Mouse (Mus musculus) left cerebral cortex, adult 8-10 months (tissue): ENCODE measurements around the gene Fabp2. TPM values are rescaled to one million over a fixed set of nuclear protein-coding genes. Genes with fewer than 3 reads are reported as not detected.

ENCODE experiments used
- DNase-seq, 2 experiments: peaks; one replicate each; pipeline ENCODE4 v3.0.0; 2022; ENCODE audit warnings: low spot score in 2 of 2
- total RNA-seq, 4 experiments: library from RNA; stranded (reverse); gene quantifications; 2 replicates each; pipeline ENCODE4 v1.2.4; 2022

Gene Fabp2
- total RNA-seq = not detected

DNA sequence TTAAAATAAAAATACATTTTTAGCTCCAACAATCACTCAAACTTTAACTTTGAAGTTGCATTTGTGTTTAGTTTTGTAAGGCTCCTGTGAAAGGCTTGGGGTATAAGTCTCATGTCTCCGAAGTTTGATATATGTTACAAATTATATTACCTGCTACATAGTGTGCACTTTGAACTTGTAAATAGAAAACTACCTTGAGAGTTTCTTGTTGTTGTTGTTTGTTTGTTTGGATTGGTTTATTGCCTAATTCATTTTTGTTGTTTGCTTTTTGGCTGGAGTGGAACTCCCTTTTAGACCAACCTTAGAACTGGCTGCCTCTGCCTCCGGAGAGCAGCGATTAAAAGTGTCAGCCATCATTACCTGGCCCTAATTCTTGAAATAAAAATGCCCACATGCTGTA lies at the start of gene Fabp2:
Fabp2 (plus strand) TSS at position 301 of the 400 bp plus-strand sequence.
- DNase-seq = no peak

- DNase-seq = no peak
Measured at GRCm38 (mm10) chr3:122848410-122849034, 46.4 kb upstream of the Fabp2 start.

- no peak for DNase-seq
Measured at GRCm38 (mm10) chr3:122855149-122855548, 39.7 kb upstream of the Fabp2 start.

DNA sequence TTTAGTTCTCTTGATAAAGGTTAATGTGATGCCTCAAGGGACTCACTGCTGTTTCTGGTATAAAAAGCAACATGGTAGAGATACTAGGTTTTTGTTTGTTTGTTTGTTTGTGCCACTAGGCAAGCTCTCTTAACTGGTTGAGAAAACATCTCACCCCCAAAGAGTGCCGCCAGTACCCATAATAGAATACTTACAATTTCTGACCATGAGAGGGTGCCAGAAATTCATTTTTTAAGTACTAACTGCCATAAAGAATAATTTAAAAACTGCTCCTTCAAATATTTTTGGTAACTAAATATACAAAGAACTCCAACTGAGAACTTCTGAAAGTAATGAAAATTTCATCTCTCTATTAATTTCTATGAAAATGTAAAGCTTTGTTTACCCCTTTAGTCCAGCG lies 35.0 kb upstream of the Fabp2 start:
- DNase-seq = no peak

DNA sequence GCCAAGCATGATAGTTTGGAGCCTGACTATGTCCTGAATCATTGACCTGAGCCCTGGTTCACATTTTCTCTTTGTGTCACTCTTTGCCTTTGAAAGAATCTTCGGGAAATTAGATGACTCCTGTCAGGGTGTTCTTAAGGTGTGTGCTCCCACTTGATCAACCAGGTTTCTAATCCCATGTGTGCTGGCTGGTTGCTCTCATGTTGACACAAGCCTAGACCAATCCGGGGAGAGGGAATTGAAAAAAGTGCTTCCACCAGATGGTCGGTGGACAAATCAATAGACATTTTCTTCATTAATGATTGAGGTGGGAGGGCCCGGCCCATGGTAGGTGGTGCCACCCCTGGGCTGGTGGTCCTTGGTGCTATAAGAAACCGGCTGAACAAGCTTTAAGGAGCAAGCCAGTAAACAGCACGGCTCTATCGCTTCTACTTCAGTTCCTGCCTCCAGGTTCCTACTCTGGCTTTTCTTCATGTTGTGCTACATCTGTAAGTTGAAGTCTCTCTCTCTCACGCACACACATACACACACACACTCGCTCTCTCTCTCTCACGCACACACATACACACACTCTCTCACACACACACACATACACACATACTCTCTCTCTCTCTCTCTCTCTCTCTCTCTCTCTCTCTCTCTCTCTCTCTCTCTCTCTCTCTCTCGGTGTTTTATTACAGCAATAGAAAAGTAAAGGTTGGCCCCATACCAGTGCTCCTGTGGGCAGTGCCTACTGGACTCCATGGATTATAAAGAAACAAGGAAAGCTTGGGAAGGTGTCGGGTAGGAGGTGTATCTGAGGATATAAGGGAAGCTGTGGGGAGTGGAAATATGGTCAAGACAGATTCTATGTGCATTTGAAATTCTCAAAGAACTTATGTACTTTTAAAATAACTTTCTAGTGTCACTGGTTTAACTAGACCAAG lies 34.0 kb upstream of the Fabp2 start:
- no peak for DNase-seq

DNA sequence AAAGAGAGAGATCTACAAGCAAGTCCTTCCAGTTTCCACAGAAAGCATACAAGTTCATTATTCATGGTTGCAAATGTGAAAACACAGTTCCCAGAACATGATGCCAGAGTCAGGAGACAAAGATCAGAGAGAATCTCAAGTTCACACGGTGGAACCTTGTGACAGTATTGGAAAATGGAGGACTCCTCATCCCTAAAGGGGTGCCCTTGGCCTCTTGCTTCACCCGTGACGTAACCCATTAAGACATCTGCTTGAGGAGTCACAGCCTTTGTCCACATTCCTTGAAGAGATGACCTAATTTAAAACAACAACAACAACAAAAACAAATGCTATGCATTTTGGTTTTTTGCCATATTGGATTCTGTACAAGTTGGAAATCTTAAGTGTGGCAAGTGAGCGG lies 29.8 kb upstream of the Fabp2 start:
- DNase-seq = no peak

DNA sequence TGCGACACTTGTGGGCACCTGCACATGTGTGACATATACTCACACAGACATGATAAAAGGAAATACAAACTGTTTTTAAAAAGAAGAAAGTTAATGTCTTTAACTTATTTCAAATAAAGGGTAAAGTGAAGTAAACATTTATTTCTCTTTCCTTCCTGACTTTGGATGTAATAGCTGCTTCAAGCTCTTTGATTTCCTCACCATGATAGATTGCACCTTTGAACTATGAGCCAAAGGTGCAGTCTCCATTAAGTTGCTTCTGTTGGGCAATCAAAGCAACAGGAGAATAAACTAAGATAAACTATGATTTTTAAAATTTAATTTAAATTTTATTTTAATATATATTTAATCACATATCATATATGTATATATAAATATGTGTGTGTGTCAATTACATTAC lies 26.6 kb upstream of the Fabp2 start:
- DNase-seq = no peak

DNA sequence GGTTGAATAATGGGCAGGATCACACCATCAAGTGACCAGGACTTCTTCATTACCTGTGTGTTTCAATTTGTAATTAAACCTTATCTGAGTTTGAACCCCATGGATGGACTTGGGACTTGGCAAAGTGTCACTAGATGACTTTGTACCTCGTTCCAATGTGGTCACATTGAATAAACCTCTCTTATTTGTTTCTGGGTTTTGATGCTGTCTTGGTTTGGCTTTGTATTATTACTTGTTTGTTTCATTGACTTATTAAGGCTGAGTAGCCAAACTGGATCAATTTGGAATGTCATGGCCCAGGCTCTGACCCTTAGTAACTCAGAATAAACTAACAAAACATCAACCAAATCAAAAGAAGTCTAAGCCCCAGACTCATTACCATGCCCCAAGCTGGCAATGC lies 23.3 kb upstream of the Fabp2 start:
- no peak for DNase-seq

- no peak for DNase-seq
Measured at GRCm38 (mm10) chr3:122876870-122877269, 18.0 kb upstream of the Fabp2 start.

GRCm38 (mm10) chr3:122877543-122877942 lies 17.3 kb upstream of the Fabp2 start:
- DNase-seq = no peak

DNA sequence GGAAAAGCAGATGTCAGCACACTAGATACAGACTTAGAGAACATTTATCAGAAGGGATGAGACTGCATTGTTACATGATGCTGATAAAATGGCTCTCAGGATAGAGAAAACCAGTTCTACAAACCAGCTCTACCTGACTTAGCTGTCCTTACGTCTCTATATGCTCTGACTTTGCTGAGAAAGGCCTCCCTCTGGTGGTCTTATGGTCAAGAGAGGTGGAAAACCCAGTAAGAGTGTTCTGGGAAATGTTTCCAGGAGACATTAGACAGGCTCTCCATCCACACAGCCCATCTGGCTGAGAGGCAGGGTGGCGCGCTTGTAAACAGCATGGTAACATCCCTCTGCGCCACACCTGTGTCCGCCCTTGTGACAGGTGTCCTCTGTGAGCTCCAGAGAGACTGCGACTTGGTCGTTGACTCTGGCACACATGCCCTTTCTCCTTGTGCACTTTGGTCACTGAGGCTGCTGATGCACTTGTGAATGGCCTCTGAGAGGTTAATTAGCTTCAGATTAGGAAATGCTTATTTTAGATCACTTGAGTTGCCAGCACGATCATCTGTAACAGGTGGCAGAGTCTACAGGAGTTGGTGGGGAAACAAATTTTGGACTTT lies 16.1 kb upstream of the Fabp2 start:
- no peak for DNase-seq

DNA sequence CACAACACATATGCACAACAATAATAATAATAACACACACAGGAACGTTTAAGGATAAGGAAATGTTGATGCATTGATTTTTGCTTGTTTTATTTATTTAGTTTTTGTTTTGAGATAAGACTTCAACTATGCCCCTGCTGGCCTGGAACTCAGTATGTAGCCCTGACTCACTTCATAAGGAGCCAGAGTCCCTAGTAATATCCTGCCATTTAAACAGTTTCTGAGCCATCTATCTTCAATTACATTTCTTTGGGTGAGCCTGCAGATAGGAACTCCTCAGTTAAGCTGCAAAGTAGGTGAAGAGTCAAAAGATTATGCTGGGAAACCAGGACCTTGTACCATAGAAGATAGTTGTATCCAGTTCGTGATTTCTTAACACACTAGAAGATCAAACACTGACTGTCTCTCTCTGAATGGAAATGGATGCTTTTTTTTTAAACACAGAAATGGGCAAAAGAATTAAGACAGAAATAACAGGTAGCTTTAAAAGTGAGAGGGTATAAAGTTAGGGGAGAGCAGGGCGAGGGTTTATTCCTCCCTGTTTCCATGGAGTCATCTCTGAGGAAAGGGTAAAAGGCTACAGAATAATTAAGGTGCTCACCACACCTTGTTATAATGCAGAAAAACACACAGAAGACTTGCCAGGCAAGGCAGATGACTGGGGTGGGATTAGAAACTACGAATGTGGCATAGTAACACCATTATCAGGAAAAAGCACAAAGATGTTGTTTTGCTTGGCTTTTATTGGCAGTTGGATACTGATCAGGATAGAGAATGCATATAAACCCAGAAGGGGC lies 7.2 kb upstream of the Fabp2 start:
- no peak for DNase-seq

DNA sequence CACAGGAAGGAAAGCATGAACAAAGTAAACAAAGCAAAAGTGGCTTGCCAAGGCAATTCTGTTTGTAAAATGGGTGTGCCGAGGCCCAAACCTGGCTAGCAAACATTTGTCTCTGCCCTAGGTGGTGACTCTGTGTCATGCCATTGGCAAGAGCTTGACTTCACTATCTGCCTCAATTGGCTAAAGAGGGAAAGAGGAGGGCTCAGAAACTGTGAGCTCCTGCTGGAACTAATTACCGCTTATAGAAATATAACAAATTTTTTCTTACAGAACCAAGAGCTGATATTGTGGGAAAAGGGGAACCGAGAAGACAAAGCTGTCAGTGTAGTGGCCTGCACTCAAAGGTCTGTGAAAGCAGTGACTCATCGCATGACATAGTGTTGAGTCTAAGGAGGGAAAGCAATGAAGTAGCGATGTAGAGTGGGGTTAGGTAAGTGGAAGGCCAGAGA lies 6.5 kb upstream of the Fabp2 start:
- DNase-seq = no peak

GRCm38 (mm10) chr3:122895189-122895731 lies 388 bp downstream of the Fabp2 start:
- DNase-seq = no peak

DNA sequence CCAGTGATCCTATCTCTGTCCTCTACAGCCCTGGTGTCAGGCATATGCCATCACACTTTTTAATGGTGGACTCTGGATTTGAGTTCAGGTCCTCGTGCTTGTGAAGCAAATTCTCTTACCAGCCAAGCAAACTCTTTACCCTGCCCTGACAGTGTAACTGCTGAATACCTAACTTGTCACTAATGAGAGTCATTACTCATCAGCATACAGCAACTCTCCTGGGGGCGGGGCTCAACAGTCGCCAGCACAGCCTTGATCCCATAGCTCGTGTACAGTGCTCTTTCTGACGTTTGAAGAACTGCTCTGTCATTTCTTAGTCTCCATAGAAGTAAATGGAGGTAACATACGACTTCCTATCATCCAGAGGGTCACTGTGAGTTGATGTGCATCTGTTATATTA lies 3.4 kb downstream of the Fabp2 start:
- DNase-seq = no peak

- peak in 1 of 2 experiments; percentile 6 for DNase-seq
Measured at GRCm38 (mm10) chr3:122903746-122904433, 9.0 kb downstream of the Fabp2 start.

DNA sequence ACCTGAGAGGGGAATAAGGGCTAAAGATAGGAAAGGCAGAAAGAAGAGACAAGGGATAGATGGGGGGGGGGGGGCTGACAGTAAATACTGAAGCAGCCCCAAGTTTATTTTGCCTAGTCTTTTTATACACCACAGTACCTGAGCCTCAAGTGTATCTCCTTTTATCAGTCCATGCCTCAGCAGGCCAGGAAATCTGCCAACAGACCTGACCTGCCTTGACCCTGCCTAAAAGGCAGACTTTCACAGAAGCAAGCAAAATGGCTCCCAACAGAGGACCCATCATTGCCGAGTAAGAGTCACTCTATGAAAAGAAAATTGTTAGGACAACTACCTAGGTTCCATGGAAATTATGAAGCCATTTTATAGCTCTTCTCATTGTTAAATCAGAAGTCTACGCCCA lies 13.0 kb downstream of the Fabp2 start:
- DNase-seq = no peak

DNA sequence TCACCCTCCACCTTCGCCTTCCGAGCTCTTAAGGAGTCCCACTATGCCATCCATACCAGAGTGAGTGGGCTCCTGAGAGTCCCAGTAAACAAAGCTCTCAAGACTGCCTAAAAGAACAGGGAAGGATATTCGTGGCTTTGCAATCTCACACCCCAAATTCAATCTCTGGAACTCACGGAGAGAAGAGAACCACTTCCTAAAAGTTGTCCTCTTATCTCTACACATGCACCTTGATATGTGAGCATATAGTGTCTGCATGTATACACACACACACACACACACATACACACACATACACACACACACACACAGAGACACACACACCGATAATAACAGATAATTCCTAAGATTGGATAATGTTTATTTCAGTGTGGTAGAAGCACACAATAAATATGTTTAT lies 20.6 kb downstream of the Fabp2 start:
- no peak for DNase-seq

- no peak for DNase-seq
Measured at GRCm38 (mm10) chr3:122916191-122916680, 21.4 kb downstream of the Fabp2 start.

DNA sequence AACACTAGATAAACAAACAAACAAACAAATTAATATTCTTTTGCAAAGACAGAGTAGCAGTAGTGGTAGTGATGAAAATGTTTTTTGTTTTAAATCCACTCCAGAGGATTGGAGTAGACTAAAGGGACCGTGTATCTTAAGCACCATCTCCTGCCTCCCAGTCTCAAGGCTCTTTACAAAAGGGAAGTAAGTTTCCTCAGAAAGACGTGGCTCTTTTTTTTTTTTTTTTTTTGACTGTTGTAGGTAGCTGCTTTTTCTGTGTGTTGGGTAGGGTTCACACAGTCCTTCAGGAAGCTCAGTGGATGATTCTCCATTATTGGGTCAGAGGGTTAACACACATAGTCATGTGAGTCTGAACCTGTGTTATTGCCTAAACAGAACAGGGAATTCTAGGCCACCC lies 23.8 kb downstream of the Fabp2 start:
- no peak for DNase-seq
